ENCODE assay signal across 10 mouse cellular contexts in the genomic region with DNA sequence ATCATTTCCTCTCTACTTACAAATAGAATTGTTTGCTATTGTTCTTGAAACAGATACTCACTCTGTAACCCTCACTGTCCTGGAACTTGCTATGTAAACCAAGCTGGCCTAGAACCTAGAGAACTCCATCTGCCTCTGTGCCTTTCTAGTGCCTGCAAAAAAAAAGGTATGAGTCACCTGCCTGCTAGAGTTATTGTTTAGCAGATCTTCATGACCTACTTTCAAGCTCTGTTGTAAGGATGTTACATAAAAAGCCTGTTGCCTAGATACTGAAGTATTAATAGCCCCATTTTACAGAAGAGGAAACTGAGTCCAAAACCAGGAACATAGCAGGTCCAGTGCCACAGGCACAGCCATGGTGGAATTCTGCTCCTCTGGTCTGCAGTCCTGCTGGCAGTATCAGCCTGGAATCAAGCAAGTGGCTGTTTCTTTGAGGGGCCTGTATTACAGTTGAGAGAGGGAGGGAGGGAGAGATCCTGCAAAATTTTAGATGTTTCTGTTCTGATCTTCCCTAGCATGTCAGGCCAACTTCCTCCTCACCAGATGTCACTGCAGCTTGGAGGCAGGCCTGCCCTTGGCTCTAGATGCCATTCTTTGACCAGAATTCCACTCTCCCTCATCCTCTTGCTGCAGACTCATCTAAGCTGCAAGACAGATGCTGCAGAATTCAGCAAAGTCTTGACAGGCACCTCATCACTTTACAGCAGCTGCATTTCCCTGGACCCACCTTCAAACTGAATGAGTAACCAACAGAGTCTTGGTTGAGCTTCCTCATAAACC.
DNase-seq lines count a peak whose midpoint lies in the region.
"Had no signal": no experiment of that assay in that cellular context is flagged by ENCODE, and none has a peak within 500 bp of the region (broad histone marks: within the 10 kb centered on the region; RNA-seq: fewer than 3 reads in every experiment).

No protein-coding gene starts in this region.

- intact Hi-C loops in gastrocnemius, postnatal 14 days (cut with DNase I; ENCODE audit: low total_unique reads): no loop called here
- intact Hi-C loops in gastrocnemius, postnatal 36 days (cut with DNase I): no loop called here

- DNase-seq in gastrocnemius, postnatal 14 days: peak; percentile 34
- no peak for DNase-seq in gastrocnemius, postnatal 36 days
- DNase-seq in 3T3-L1 (ENCODE audit: low read depth, low spot score): peak; percentile 22
- peak; percentile 6 for DNase-seq in MN1 (ENCODE audit: low spot score)
- DNase-seq in left cerebral cortex, adult 9 months (ENCODE audit: low spot score in 2 of 2): peak; percentile 43 to 74
- DNase-seq in spleen, postnatal 36 days (ENCODE audit: low spot score in 2 of 2): no peak
- DNase-seq in yolk sac, embryonic 10.5 days (ENCODE audit: low spot score): no peak
- DNase-seq in spleen, postnatal 10 days (ENCODE audit: low spot score in 2 of 2): no peak
- DNase-seq: embryo, embryonic 11 days; lung, embryonic 14.5 days had no signal

Comparison
In these comparisons a context has a peak if more than half of its experiments do, and no peak if none do; other contexts are left out.
1. DNase-seq: peak in gastrocnemius, postnatal 14 days (single experiment), 3T3-L1 (single experiment), MN1 (single experiment) and left cerebral cortex, adult 9 months (2 of 2); none in gastrocnemius, postnatal 36 days (0 of 2), spleen, postnatal 36 days (0 of 2), yolk sac, embryonic 10.5 days (single experiment) and spleen, postnatal 10 days (0 of 2).